Mouse (Mus musculus): Measurements from ENCODE around the gene Pla2g1b. TPM values are rescaled to one million over a fixed set of nuclear protein-coding genes. Genes with fewer than 3 reads are reported as not detected.

Gene Pla2g1b
- 55.4 and 63.2 TPM in 2 replicates for polyA plus RNA-seq (2011; ENCODE audit: insufficient read depth, insufficient read length, low read depth, missing spikeins)

DNA sequence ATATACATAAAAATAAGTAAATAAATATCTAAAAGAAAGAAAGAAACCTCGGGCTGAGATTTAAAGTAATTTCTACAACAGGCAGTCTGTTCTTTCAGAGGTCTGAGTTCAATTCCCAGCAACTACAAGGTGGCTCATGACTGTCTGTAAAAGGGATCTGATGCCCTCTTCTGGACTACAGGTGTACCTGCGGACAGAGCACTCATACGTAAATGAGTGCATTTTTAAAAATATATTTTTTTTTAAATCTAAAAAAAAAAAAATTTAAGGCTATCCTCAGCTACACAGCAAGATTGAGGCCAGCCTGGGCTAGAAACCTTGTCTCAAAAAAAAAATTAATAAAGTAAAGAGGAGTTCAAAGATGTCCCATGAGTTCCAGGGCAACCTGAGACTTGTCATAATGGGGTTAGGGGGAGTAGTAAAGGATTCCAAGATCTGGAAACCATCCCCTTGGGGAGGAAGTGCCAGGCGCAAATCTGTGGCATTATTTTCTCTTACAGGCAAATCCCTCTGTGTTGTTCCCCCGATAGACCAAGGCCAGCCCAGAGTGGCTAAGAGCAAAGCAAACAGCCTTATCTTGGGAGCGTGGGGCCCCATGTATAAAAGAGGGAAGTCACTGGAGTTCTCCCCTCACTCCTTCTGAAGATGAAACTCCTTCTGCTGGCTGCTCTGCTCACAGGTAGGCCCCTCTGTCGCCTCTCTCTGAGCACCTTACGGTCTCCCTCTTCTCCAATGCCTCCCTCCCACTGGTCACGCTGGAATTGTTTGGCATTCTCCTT is at the start of gene Pla2g1b:
Pla2g1b (plus strand) TSS at position 621 of the 779 bp plus-strand sequence.
- no peaks in the 10 kb centered on the region for H3K4me1 ChIP-seq (ENCODE audit: control insufficient read depth, insufficient read depth, low read length)
- peak within 1 kb of the TSS; percentile 28; the same call in 1 of the 2 replicates for H3K9ac ChIP-seq (ENCODE audit: low read depth, poor library complexity, severe bottlenecking)
- peak within 1 kb of the TSS; percentile 66 for H3K4me3 ChIP-seq (ENCODE audit: low read depth, low read length)
- no peaks in the 10 kb centered on the region for H3K27me3 ChIP-seq (ENCODE audit: control insufficient read depth, insufficient read depth, low read length, poor library complexity, severe bottlenecking)
- TF ChIP-seq EP300 (IDR thresholded peaks at IDR 0.05; ENCODE audit: insufficient read depth, low read depth, low read length) (no peak), CTCF (IDR thresholded peaks at IDR 0.05; ENCODE audit: low read depth, low read length) (no peak), POLR2A (IDR thresholded peaks at IDR 0.05; ENCODE audit: insufficient read depth, low read length) (no peak)
- H3K9me3 ChIP-seq (replicated peaks; ENCODE audit: control insufficient read depth, insufficient read depth, low read length, poor library complexity, severe bottlenecking): no peaks in the 10 kb centered on the region
- H3K27ac ChIP-seq (ENCODE audit: insufficient read depth, low read length): peak within 1 kb of the TSS; percentile 16
- peaks cover 2% of the 10 kb centered on the region; the same call in 1 of the 2 replicates for H3K36me3 ChIP-seq (ENCODE audit: control insufficient read depth, insufficient read depth, low read length, poor library complexity, severe bottlenecking)

DNA sequence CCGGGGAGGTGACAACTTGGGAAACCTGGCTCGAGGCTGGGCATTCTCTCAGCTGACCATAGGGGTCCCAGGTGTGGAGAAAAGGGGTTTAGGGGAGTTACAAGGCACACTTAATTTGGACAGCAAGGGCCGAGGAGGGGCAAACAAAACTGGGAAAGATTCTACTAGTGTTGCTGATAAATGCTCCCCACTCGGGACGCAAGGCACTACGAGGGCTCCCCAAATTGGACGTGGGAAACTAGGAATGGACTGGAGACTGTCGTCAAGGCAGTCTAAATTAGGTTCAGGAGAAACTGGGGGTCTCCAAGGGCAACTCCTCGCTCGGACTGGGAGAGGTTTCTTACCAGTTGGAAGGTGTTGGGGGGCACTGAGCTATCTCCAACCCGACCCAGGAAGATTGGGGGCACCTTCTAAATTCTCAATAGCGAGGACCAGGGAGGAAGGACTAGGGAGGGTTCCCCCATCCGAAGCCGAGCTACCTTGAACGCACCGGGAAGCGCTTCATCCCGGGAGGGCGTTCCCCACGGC is 37.2 kb upstream of the Pla2g1b start:
- Histone ChIP-seq H3K4me1 (ENCODE audit: control insufficient read depth, insufficient read depth, low read length) (peaks cover 9% of the 10 kb centered on the region), H3K9ac (ENCODE audit: low read depth, poor library complexity, severe bottlenecking) (peak overlapping the region; percentile 98), H3K4me3 (ENCODE audit: low read depth, low read length) (peak overlapping the region; percentile 50), H3K36me3 (ENCODE audit: control insufficient read depth, insufficient read depth, low read length, poor library complexity, severe bottlenecking) (no peaks in the 10 kb centered on the region), H3K27ac (ENCODE audit: insufficient read depth, low read length) (no peak overlapping the region), H3K27me3 (ENCODE audit: control insufficient read depth, insufficient read depth, low read length, poor library complexity, severe bottlenecking) (peaks cover 11% of the 10 kb centered on the region; the same call in 1 of the 2 replicates), H3K9me3 (replicated peaks; ENCODE audit: control insufficient read depth, insufficient read depth, low read length, poor library complexity, severe bottlenecking) (no peaks in the 10 kb centered on the region)
- TF ChIP-seq POLR2A (IDR thresholded peaks at IDR 0.05; ENCODE audit: insufficient read depth, low read length) (no peak), CTCF (IDR thresholded peaks at IDR 0.05; ENCODE audit: low read depth, low read length) (no peak), EP300 (IDR thresholded peaks at IDR 0.05; ENCODE audit: insufficient read depth, low read depth, low read length) (no peak)

DNA sequence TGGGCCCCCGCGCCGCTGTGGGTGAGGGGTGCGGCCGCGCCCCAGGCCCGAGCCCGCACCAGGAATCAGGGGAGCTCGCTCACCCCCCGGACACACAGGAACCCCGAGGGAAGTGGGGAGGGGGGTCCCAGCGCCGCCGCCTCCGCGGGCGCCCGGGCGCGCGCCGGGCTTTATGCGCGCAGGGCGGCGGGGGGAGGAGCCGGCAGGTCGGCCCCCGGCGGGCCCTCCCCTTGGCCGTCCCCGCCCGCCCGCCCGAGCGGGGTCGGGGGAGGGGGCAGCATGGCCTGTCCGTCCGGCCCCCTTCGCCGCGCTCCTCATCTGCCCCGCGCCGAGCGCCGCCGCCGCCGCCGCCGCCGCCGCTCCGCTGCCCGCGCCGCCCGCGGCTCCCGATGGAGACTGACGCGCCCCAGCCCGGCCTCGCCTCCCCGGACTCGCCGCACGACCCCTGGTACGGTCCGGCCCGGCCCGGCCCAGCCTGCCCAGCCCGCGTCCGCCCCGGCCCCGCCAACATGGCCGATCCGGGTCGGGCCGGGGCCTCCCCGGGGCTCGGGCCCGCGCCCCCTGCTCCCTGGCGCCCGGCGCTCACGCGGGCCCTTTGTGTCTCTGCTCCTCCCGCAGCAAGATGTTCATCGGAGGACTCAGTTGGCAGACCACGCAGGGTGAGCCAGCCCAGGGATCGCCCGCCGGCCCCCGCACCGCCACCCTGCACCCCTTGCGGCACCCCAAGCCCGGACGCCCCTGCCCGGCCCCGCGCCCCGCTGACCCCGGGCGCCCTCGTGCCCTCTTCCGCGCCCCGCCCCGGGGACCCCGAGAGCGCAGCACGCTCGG is 36.5 kb upstream of the Pla2g1b start, which contains the start of gene Msi1:
Msi1 (plus strand) TSS at position 241 of the 828 bp plus-strand sequence.
- Histone ChIP-seq H3K27me3 (ENCODE audit: control insufficient read depth, insufficient read depth, low read length, poor library complexity, severe bottlenecking) (peaks cover 11% of the 10 kb centered on the region; the same call in 1 of the 2 replicates), H3K36me3 (ENCODE audit: control insufficient read depth, insufficient read depth, low read length, poor library complexity, severe bottlenecking) (no peaks in the 10 kb centered on the region), H3K4me3 (ENCODE audit: low read depth, low read length) (peak within 1 kb of the TSS; percentile 77), H3K9ac (ENCODE audit: low read depth, poor library complexity, severe bottlenecking) (peak within 1 kb of the TSS; percentile 98), H3K4me1 (ENCODE audit: control insufficient read depth, insufficient read depth, low read length) (peaks cover 9% of the 10 kb centered on the region), H3K27ac (ENCODE audit: insufficient read depth, low read length) (no peak within 1 kb of the TSS), H3K9me3 (replicated peaks; ENCODE audit: control insufficient read depth, insufficient read depth, low read length, poor library complexity, severe bottlenecking) (no peaks in the 10 kb centered on the region)
- TF ChIP-seq POLR2A (IDR thresholded peaks at IDR 0.05; ENCODE audit: insufficient read depth, low read length) (no peak), CTCF (IDR thresholded peaks at IDR 0.05; ENCODE audit: low read depth, low read length) (no peak), EP300 (IDR thresholded peaks at IDR 0.05; ENCODE audit: insufficient read depth, low read depth, low read length) (no peak)

DNA sequence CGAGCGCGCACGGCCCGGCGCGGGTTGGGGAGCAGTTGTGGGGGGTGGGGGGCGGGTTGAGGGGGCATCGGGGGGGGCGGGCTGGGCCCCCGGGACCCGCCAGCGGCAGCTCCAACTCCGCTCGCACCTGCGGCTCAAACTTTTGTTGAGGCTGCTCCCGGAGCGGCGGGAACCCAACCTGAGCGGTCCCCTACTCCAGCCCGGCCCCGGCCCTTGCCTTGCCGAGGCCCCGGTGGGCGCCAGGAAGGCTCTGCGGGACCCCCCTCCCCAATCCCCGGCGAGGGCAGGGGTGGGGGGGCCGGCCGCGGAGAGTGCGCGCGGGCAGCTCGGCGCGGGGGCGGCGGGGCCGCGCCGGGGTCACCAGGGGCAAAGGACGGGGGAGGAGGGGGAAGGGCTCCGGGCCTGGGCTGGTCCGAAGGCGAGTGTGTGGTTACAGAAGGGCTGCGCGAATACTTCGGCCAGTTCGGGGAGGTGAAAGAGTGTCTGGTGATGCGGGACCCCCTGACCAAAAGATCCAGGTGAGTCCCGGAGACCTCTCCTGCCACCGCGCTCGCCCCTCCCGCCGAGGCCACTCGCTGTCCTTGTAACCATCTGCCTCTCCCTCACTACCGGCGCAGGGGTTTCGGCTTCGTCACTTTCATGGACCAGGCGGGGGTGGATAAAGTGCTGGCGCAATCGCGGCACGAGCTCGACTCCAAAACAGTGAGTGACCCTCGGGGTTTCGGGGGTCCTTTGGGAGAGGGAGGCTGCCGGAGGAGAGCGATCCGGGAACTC is 35.7 kb upstream of the Pla2g1b start:
- TF ChIP-seq POLR2A (IDR thresholded peaks at IDR 0.05; ENCODE audit: insufficient read depth, low read length): no peak
- no peak for TF ChIP-seq EP300 (IDR thresholded peaks at IDR 0.05; ENCODE audit: insufficient read depth, low read depth, low read length)
- TF ChIP-seq CTCF (IDR thresholded peaks at IDR 0.05; ENCODE audit: low read depth, low read length): no peak
- Histone ChIP-seq H3K9ac (ENCODE audit: low read depth, poor library complexity, severe bottlenecking) (peak overlapping the region; percentile 98), H3K4me3 (ENCODE audit: low read depth, low read length) (peak overlapping the region; percentile 77), H3K9me3 (replicated peaks; ENCODE audit: control insufficient read depth, insufficient read depth, low read length, poor library complexity, severe bottlenecking) (no peaks in the 10 kb centered on the region), H3K36me3 (ENCODE audit: control insufficient read depth, insufficient read depth, low read length, poor library complexity, severe bottlenecking) (no peaks in the 10 kb centered on the region), H3K27ac (ENCODE audit: insufficient read depth, low read length) (no peak overlapping the region), H3K27me3 (ENCODE audit: control insufficient read depth, insufficient read depth, low read length, poor library complexity, severe bottlenecking) (peaks cover 11% of the 10 kb centered on the region; the same call in 1 of the 2 replicates), H3K4me1 (ENCODE audit: control insufficient read depth, insufficient read depth, low read length) (peaks cover 14% of the 10 kb centered on the region)
